Mouse (Mus musculus) CH12.LX (cell line): ENCODE results near the gene Gm10354.
"Not testable (repeated sequence)": the region's sequence is repeated elsewhere in the genome, so short reads cannot be mapped to it uniquely, and the experiment has no call there.

Experiments
- BHLHE40 ChIP-seq: IDR thresholded peaks from 2 replicates; pipeline ENCODE4 v1.6.1; 2011; ENCODE audit warnings: mild to moderate bottlenecking, low read depth, low read length, improper control_type of control experiment
- EP300 ChIP-seq: IDR thresholded peaks from 2 replicates; pipeline ENCODE4 v1.6.1; 2011; ENCODE audit warnings: low read length, improper control_type of control experiment
- KAT2A ChIP-seq: IDR thresholded peaks from 2 replicates; pipeline ENCODE4 v1.6.1; 2012; ENCODE audit warnings: low read length, improper control_type of control experiment, inconsistent platforms; ENCODE audit not compliant: insufficient replicate concordance
- MYC ChIP-seq: IDR thresholded peaks from 2 replicates; pipeline ENCODE4 v1.6.1; 2011; ENCODE audit warnings: low read depth, mild to moderate bottlenecking, improper control_type of control experiment, low read length
- RCOR1 ChIP-seq: conservative IDR thresholded peaks from 2 replicates; pipeline ENCODE4 v1.6.1; 2012; ENCODE audit warnings: low read depth, mild to moderate bottlenecking, inconsistent platforms, low read length, improper control_type of control experiment
- ZMIZ1 ChIP-seq: IDR thresholded peaks from 2 replicates; pipeline ENCODE4 v1.6.1; 2012; ENCODE audit warnings: low read depth, mild to moderate bottlenecking, inconsistent platforms, low read length, improper control_type of control experiment

- not testable (repeated sequence) for TF ChIP-seq ZMIZ1, EP300, MYC, BHLHE40, RCOR1, KAT2A
These were observed 41.3 kb upstream of the Gm10354 start for GRCm38 (mm10) chr5:15020067-15020466.
